Mouse (Mus musculus) heart, postnatal 14 days (tissue): ENCODE results near the gene Thoc3. TPM values are rescaled to one million over a fixed set of nuclear protein-coding genes. Genes with fewer than 3 reads are reported as not detected.

Source experiments
- total RNA-seq, 2 experiments: library from RNA; stranded (reverse); gene quantifications; 2 replicates each; pipeline ENCODE4 v1.2.3; 2021

Thoc3 gene
- total RNA-seq, 2 experiments from 2014 or later, result 23.4 to 26.0 TPM

Other genes starting within 250 kb of the Thoc3 start
- 1 to 10 TPM; 4.5 to 5.1 TPM for gene Cplx2, start 97.5 kb downstream of the Thoc3 start, total RNA-seq
- 1 to 10 TPM; 1.8 to 2.8 TPM for gene Simc1, start 34.9 kb upstream of the Thoc3 start, total RNA-seq
- gene 4833439L19Rik, start 96.6 kb upstream of the Thoc3 start, total RNA-seq, result 100 to 1,000 TPM in 1 of 2 experiments, 10 to 100 TPM in 1; 98.6 to 102 TPM
- 1 to 10 TPM; 8.1 to 8.4 TPM for gene Arl10, start 106.2 kb upstream of the Thoc3 start, total RNA-seq
- gene Nop16, start 121.2 kb upstream of the Thoc3 start, total RNA-seq, result 10 to 100 TPM; 14.7 to 15.1 TPM
- gene Higd2a, start 121.4 kb upstream of the Thoc3 start, total RNA-seq, result 100 to 1,000 TPM; 216 to 231 TPM
- 10 to 100 TPM; 91.8 to 93.1 TPM for gene Cltb, start 142.5 kb upstream of the Thoc3 start, total RNA-seq
- gene Faf2, start 152.9 kb upstream of the Thoc3 start, total RNA-seq, result 10 to 100 TPM; 29.7 to 31.4 TPM
- 10 to 100 TPM; 55.6 to 57.8 TPM for gene Rnf44, start 225.1 kb upstream of the Thoc3 start, total RNA-seq
- gene Cdhr2, start 232.6 kb upstream of the Thoc3 start, total RNA-seq, result not detected